Mouse (Mus musculus): ENCODE results near the gene Gm853.
A peak's percentile ranks its signal among the peaks of the same experiment; 100 is the strongest.

Gm853 gene

GRCm38 (mm10) chr4:130174335-130175031 lies 47.7 kb downstream of the Gm853 start:
- peak; percentile 51 to 69 for DNase-seq (ENCODE audit: low spot score in 2 of 2)

GRCm38 (mm10) chr4:130173911-130174311 lies 48.3 kb downstream of the Gm853 start:
- no peak for DNase-seq (ENCODE audit: low spot score in 2 of 2)

GRCm38 (mm10) chr4:130173060-130173822 lies 49.0 kb downstream of the Gm853 start:
- peak; percentile 44 to 68 for DNase-seq (ENCODE audit: low spot score in 2 of 2)

- no peak for DNase-seq (ENCODE audit: low spot score in 2 of 2)
Observed at GRCm38 (mm10) chr4:130171951-130172765, 50.0 kb downstream of the Gm853 start.

- no peak for DNase-seq (ENCODE audit: low spot score in 2 of 2)
Observed at GRCm38 (mm10) chr4:130170362-130170761, 51.8 kb downstream of the Gm853 start.

GRCm38 (mm10) chr4:130169411-130169971 lies 52.7 kb downstream of the Gm853 start:
- no peak for DNase-seq (ENCODE audit: low spot score in 2 of 2)

GRCm38 (mm10) chr4:130168280-130169183 lies 53.7 kb downstream of the Gm853 start:
- peak; percentile 32 to 47 for DNase-seq (ENCODE audit: low spot score in 2 of 2)

GRCm38 (mm10) chr4:130167814-130168213 lies 54.4 kb downstream of the Gm853 start:
- no peak for DNase-seq (ENCODE audit: low spot score in 2 of 2)

GRCm38 (mm10) chr4:130167321-130167720 lies 54.9 kb downstream of the Gm853 start:
- no peak for DNase-seq (ENCODE audit: low spot score in 2 of 2)

- DNase-seq (ENCODE audit: low spot score in 2 of 2), result no peak
Observed at GRCm38 (mm10) chr4:130166592-130166991, 55.6 kb downstream of the Gm853 start.

- DNase-seq (ENCODE audit: low spot score in 2 of 2), result no peak
Observed at GRCm38 (mm10) chr4:130166061-130166460, 56.1 kb downstream of the Gm853 start.

- no peak for DNase-seq (ENCODE audit: low spot score in 2 of 2)
Observed at GRCm38 (mm10) chr4:130164121-130164520, 58.1 kb downstream of the Gm853 start.

- peak in 1 of 2 experiments; percentile 13 for DNase-seq (ENCODE audit: low spot score in 2 of 2)
Observed at GRCm38 (mm10) chr4:130163391-130163861, 58.8 kb downstream of the Gm853 start.

GRCm38 (mm10) chr4:130161349-130161748 lies 60.9 kb downstream of the Gm853 start:
- DNase-seq (ENCODE audit: low spot score in 2 of 2), result no peak

Measured in spleen, postnatal 36 days (tissue).